Mouse (Mus musculus) frontal cortex, postnatal 10 days (tissue): ENCODE measurements around the gene Qpctl.
A peak's percentile ranks its signal among the peaks of the same experiment; 100 is the strongest.

Source experiments
- DNase-seq, 2 experiments: peaks; one replicate each; pipeline ENCODE4 v3.0.0; 2022; ENCODE audit warnings: low spot score in 2 of 2, mixed read lengths in 1 of 2

Qpctl gene

GRCm38 (mm10) chr7:19121686-19122085 lies 27.4 kb downstream of the Qpctl start:
- DNase-seq = no peak

- DNase-seq = peak; percentile 91 to 92
These were observed 29.3 kb downstream of the Qpctl start, which contains the start of gene Fbxo46 for GRCm38 (mm10) chr7:19119631-19120429. Gene Fbxo46 (plus strand): TSS chr7:19119859.

- DNase-seq = no peak
These were observed 30.0 kb downstream of the Qpctl start for GRCm38 (mm10) chr7:19119083-19119482.

- peak; percentile 75 to 79 for DNase-seq
These were observed 30.9 kb downstream of the Qpctl start, which contains the start of gene Gm4969 for GRCm38 (mm10) chr7:19118028-19118771. Gene Gm4969 (minus strand): TSS chr7:19118368.

- no peak for DNase-seq
These were observed 39.5 kb downstream of the Qpctl start for GRCm38 (mm10) chr7:19109565-19109964.

GRCm38 (mm10) chr7:19107436-19107835 lies 41.7 kb downstream of the Qpctl start:
- no peak for DNase-seq

GRCm38 (mm10) chr7:19104486-19104885 lies 44.6 kb downstream of the Qpctl start:
- DNase-seq = no peak

- no peak for DNase-seq
These were observed 45.4 kb downstream of the Qpctl start for GRCm38 (mm10) chr7:19103741-19104140.

- no peak for DNase-seq
These were observed 48.8 kb downstream of the Qpctl start for GRCm38 (mm10) chr7:19100290-19100689.

GRCm38 (mm10) chr7:19098811-19099210 lies 50.3 kb downstream of the Qpctl start:
- DNase-seq = no peak

GRCm38 (mm10) chr7:19097863-19098262 lies 51.2 kb downstream of the Qpctl start:
- DNase-seq = no peak

GRCm38 (mm10) chr7:19097217-19097616 lies 51.9 kb downstream of the Qpctl start:
- no peak for DNase-seq

GRCm38 (mm10) chr7:19096421-19096976 lies 52.6 kb downstream of the Qpctl start:
- no peak for DNase-seq

GRCm38 (mm10) chr7:19095751-19096110 lies 53.4 kb downstream of the Qpctl start:
- no peak for DNase-seq

GRCm38 (mm10) chr7:19094826-19095750 lies 54.0 kb downstream of the Qpctl start:
- DNase-seq = peak in 1 of 2 experiments; percentile 40

GRCm38 (mm10) chr7:19094471-19094825 lies 54.6 kb downstream of the Qpctl start, which contains the start of gene Six5:
Gene Six5 (plus strand): TSS chr7:19094594.
- no peak for DNase-seq

GRCm38 (mm10) chr7:19093537-19094385 lies 55.3 kb downstream of the Qpctl start:
- peak; percentile 87 to 89 for DNase-seq

- peak in 1 of 2 experiments; percentile 79 for DNase-seq
These were observed 55.9 kb downstream of the Qpctl start for GRCm38 (mm10) chr7:19093174-19093521.

- DNase-seq = peak in 1 of 2 experiments; percentile 58
These were observed 56.5 kb downstream of the Qpctl start for GRCm38 (mm10) chr7:19092381-19093173.

GRCm38 (mm10) chr7:19091913-19092312 lies 57.2 kb downstream of the Qpctl start:
- DNase-seq = no peak
